Mouse (Mus musculus): ENCODE measurements around the gene Ccdc185.

GRCm38 (mm10) chr1:182775576-182775975 is 26.6 kb upstream of the Ccdc185 start:
- TF ChIP-seq CTCF (conservative IDR thresholded peaks at IDR 0.05; ENCODE audit: low read length) (no peak), POU5F1 (IDR thresholded peaks at IDR 0.05; ENCODE audit: borderline replicate concordance, low read length) (no peak)

All from E14TG2a.4 (cell line).